Mouse (Mus musculus): ENCODE measurements around the gene Lin7b.

GRCm38 (mm10) chr7:45323069-45323468, 47.3 kb downstream of the Lin7b start:
- TF ChIP-seq CTCF (IDR thresholded peaks at IDR 0.05) = no peak
- no peak for TF ChIP-seq POLR2A (IDR thresholded peaks at IDR 0.05; ENCODE audit: insufficient read depth, low read depth, low read length)

Data from heart, adult 2 months (tissue).